Mouse (Mus musculus) olfactory bulb, adult 2 months (tissue): Measurements from ENCODE around the gene Cytip. TPM values are rescaled to one million over a fixed set of nuclear protein-coding genes. Genes with fewer than 3 reads are reported as not detected.

ENCODE experiments used
- H3K27ac ChIP-seq: fragments of 200-500 bp; 2 replicates; pipeline ENCODE4 v1.5.1; 2012; ENCODE audit warnings: low read depth, low read length; ENCODE audit not compliant: insufficient read depth
- H3K4me1 ChIP-seq: fragments of 200-500 bp; 2 replicates; pipeline ENCODE4 v1.6.1; 2012; ENCODE audit warnings: low read length; ENCODE audit not compliant: control insufficient read depth, insufficient read depth
- H3K4me3 ChIP-seq: fragments of 200-500 bp; 2 replicates; pipeline ENCODE4 v1.5.1; 2012; ENCODE audit warnings: mild to moderate bottlenecking, low read depth, low read length, moderate library complexity; ENCODE audit not compliant: insufficient read depth
- CTCF ChIP-seq: fragments of 200-500 bp; IDR thresholded peaks from 2 replicates; pipeline ENCODE4 v1.5.1; 2012; ENCODE audit warnings: low read depth, mild to moderate bottlenecking, low read length, moderate library complexity; ENCODE audit not compliant: insufficient read depth
- POLR2A ChIP-seq: fragments of 200-500 bp; IDR thresholded peaks from 2 replicates; pipeline ENCODE4 v1.6.1; 2012; ENCODE audit warnings: mild to moderate bottlenecking, low read depth, low read length, moderate library complexity; ENCODE audit not compliant: insufficient read depth
- WGBS: fragments of 180-500 bp; shearing (Covaris S2); methylation state at CpG from one replicate; pipeline ENCODE4 v1.1.7; 2018; 5-methylcytosine and 5-hydroxymethylcytosine counted together
- polyA plus RNA-seq: library from polyadenylated mRNA; stranded (reverse); fragments of >200 nt; gene quantifications from 2 replicates; pipeline ENCODE4 v1.2.4, GENCODE M21; 2012; ENCODE audit warnings: low replicate concordance; ENCODE audit not compliant: missing spikeins, insufficient read depth, insufficient read length

Gene Cytip
- polyA plus RNA-seq, 1 experiment: 362 TPM

- no peak for TF ChIP-seq POLR2A
- Histone ChIP-seq H3K4me3 (no peak overlapping the region), H3K27ac (no peak overlapping the region), H3K4me1 (no peaks in the 10 kb centered on the region)
- WGBS: 82% methylated on average over 8 of the region's 8 CpGs
Measured at GRCm38 (mm10) chr2:58187310-58188051, 7.9 kb downstream of the Cytip start.

- TF ChIP-seq POLR2A: no peak
- no peak for TF ChIP-seq CTCF
- 59% methylated on average over 2 of the region's 2 CpGs for WGBS
- Histone ChIP-seq H3K4me1 (no peaks in the 10 kb centered on the region), H3K27ac (no peak overlapping the region), H3K4me3 (no peak overlapping the region)
Measured at GRCm38 (mm10) chr2:58184197-58184596, 11.1 kb downstream of the Cytip start.

DNA sequence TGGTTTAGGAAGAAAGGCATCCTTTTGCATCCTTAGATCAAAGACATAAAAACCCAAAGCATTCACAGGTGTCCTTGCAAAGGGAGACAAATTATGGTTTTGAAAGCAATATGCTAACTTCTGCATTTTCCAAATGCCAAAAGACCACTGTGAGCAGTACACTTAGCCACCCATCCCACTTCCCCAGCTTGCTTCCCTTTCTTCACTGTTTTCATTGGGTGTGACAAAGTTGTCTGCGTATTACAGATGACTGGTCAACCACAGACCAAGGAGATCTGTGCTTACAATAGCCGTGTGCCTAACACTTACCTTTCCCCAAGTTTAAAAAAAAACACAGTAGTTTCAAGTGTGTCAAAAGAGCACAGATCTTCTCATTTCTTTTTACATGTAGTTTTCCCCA lies 11.7 kb downstream of the Cytip start:
- no peak overlapping the region for H3K4me3 ChIP-seq
- no peaks in the 10 kb centered on the region for H3K4me1 ChIP-seq
- H3K27ac ChIP-seq: no peak overlapping the region
- WGBS: 96% methylated on average over 2 of the region's 2 CpGs
- no peak for TF ChIP-seq CTCF
- TF ChIP-seq POLR2A: no peak

GRCm38 (mm10) chr2:58180776-58181175 lies 14.6 kb downstream of the Cytip start:
- 56% methylated on average over 1 of the region's 1 CpGs for WGBS
- Histone ChIP-seq H3K4me3 (no peak overlapping the region), H3K27ac (no peak overlapping the region), H3K4me1 (no peaks in the 10 kb centered on the region)
- no peak for TF ChIP-seq CTCF
- no peak for TF ChIP-seq POLR2A

DNA sequence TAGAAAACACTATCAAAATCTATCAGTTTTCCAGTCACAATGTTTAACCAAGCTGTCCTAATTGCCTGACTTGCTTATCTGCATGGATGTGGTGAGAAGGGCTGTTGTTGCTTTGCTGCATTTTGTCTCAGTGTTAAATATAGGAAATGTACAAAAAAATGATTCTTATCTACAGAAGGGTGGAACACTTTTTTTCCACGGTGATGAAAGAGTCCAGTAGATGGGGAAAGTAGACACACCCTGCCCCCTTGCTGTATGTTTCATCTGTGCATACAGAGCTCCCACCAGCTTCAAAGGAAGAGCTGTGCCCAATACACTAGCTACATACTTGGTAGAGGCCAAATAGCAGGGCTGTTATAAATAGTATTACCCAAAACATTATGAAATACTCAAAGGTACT lies 16.3 kb downstream of the Cytip start:
- WGBS: 76% methylated on average over 1 of the region's 1 CpGs
- TF ChIP-seq CTCF (no peak), POLR2A (no peak)
- Histone ChIP-seq H3K4me3 (no peak overlapping the region), H3K4me1 (0 out of 2 replicates have a peak, but pooled peaks cover 2% of the 10 kb centered on the region), H3K27ac (no peak overlapping the region)

DNA sequence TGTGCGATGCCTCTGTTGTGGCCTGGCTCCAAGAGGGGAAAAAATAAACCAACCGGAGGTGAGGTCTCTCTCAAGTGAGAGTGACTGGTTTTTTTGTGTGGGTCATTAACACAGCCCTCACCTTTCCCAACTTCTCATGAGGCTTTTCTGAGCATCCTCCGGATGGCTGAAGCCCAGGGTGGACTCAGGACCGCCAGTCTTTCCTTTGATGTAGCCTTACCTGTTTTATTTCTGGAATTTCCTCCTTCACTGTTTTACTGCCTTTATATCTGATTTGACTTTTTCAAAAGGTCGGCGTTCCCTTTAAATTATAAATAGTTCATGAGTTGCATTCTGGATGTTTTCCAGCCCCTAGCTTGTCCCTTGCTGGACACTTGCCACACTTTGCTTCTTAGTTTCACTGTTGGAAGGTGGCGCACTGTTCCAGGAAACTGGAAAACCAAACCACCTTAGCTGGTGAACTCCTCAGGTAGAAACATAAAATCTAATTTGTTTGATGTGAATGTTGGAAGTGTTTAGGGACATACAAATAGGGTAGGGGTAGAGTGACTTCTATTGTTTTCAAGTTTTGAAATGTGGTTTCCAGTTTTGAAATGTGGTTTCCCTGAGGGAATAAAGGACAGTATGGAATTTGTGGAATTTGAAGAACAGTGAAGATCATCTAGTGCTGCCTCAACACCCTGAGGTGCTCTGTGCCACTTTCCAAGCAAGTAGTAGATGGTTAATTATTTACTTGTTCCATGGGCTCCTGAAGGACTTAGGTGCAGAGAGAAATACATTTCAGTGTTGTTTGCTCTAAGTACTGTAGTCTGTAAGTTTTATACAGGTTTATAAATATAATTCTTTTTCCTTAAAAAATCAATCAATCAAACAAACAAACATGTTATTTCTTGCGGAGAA lies 19.7 kb downstream of the Cytip start:
- Histone ChIP-seq H3K4me3 (no peak overlapping the region), H3K27ac (no peak overlapping the region), H3K4me1 (0 out of 2 replicates have a peak, but pooled peaks cover 2% of the 10 kb centered on the region)
- TF ChIP-seq CTCF (no peak), POLR2A (no peak)
- 85% methylated on average over 8 of the region's 8 CpGs for WGBS

DNA sequence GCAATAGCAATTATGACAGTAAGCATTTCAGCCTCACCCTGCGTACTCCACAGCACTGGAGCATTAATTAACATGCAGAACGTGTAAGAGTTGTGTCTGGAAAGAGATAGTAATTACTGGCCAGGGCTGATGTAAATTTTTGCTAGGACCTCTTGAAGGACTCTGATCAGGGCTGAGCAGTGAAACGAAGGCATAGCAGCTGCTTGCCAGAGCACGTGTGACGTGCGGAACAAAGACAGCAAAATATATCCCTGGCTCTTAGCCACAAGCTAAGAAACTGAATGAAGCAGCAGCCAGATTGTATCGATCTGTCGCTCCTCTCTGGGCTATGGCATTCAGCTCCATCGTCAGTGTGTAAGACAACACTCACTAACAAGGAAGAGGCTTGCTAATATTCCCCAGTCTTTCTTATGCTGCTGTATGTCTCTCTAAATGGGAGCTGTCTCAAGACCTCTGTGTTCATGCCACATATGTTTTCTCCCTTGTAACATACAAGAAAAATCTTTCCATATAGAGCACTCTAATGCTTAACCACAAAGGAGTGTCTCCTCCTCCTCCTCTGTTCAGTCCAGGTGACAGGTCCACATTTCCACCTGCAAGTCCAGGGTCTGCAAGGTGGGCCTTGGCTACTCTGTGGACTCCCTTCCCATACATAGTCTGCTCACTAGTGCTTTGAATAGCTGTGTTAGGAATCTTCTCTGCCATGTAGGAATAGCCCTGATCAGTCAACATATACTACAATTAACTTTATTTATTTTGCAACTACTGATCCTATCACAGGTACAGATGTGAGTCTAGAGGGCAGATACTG lies 20.7 kb downstream of the Cytip start:
- H3K4me3 ChIP-seq: no peak overlapping the region
- TF ChIP-seq POLR2A (no peak), CTCF (no peak)
- no peak overlapping the region for H3K27ac ChIP-seq
- 25% methylated on average over 9 of the region's 9 CpGs for WGBS
- H3K4me1 ChIP-seq: 0 out of 2 replicates have a peak, but pooled peaks cover 2% of the 10 kb centered on the region

- Histone ChIP-seq H3K4me3 (no peak overlapping the region), H3K27ac (no peak overlapping the region), H3K4me1 (0 out of 2 replicates have a peak, but pooled peaks cover 2% of the 10 kb centered on the region)
- TF ChIP-seq POLR2A (no peak), CTCF (no peak)
- 94% methylated on average over 3 of the region's 3 CpGs for WGBS
Measured at GRCm38 (mm10) chr2:58172963-58173362, 22.4 kb downstream of the Cytip start.

DNA sequence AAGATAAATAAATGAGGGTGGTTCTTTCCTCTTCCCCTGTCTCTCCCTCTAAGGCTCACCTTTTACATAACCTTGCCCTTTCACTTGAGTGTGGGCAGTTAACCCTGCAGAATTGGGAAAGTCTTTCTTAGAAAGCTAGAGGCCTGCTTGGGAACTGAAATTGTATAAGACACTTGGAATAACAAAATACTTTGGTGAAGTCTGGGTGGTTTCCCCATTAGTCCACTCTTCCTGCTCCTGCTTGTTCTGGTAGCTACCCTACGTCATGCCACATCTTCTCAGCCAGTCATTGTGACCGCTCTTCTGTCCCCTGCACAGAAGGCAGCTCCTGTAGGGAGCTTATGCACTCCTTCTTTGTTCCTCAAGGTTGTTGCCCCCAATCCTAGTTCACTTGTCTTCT lies 26.2 kb downstream of the Cytip start:
- no peak for TF ChIP-seq CTCF
- TF ChIP-seq POLR2A: no peak
- Histone ChIP-seq H3K27ac (no peak overlapping the region), H3K4me1 (no peaks in the 10 kb centered on the region), H3K4me3 (no peak overlapping the region)
- WGBS: 90% methylated on average over 2 of the region's 2 CpGs
